Mouse (Mus musculus) layer of hippocampus, adult 2 months (tissue): ENCODE measurements around the gene Slc16a12. TPM values are rescaled to one million over a fixed set of nuclear protein-coding genes. Genes with fewer than 3 reads are reported as not detected.
A peak's percentile ranks its signal among the peaks of the same experiment; 100 is the strongest.

ENCODE experiments used
- DNase-seq, 2 experiments: peaks; one replicate each; pipeline ENCODE4 v3.0.0; 2022; ENCODE audit warnings: low spot score in 2 of 2
- H3K27ac ChIP-seq: fragments of 200-600 bp; 2 replicates; pipeline ENCODE4 v1.8.1; 2022
- H3K4me3 ChIP-seq: fragments of 200-600 bp; 2 replicates; pipeline ENCODE4 v1.8.1; 2022; ENCODE audit warnings: mild to moderate bottlenecking
- CTCF ChIP-seq: fragments of 200-600 bp; conservative IDR thresholded peaks from 2 replicates; pipeline ENCODE4 v1.8.1; 2022; ENCODE audit warnings: antibody characterized with exemption, mild to moderate bottlenecking, moderate library complexity
- microRNA-seq, 2 experiments: library from miRNA; unstranded; fragments of <30 nt; microRNA quantifications; one replicate each; pipeline ENCODE4 v1.2.0; 2021
- total RNA-seq, 2 experiments: library from RNA; stranded (reverse); gene quantifications; 2 replicates each; pipeline ENCODE4 v1.2.3; 2021

Gene Slc16a12
- total RNA-seq, 2 experiments from 2014 or later = 1.3 to 3.8 TPM

DNA sequence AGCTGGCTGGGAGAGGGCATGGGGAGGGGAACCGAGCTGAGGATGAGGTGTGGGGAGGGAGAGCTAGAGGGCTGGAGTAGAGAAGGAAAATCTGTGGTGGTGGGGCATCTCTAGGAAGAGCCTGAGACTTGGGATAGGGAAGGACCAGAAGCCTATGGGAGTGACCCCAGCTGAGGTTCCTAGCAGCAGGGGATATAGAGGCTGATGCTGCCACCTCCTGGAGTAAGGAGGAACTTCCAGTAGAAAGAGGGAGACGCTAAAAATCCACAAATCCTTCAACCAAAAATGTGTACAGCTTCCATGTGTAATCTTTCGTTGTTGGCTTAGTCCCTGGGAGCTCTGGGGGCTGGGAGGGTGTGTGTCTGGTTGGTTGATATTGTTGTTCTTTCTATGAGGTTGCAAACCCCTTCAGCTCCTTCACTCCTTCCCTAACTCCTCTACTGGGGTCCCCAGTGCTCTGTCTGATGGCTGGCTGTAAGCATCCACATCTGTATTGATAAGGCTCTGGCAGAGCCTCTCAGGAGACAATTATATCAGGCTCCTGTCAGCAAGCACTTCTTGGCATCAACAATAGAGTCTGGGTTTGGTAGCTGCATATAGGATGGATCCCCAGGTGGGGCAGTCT lies 110.0 kb downstream of the Slc16a12 start:
- peak; percentile 95 for TF ChIP-seq CTCF
- peak; percentile 46 to 70 for DNase-seq
- H3K27ac ChIP-seq = no peak overlapping the region
- H3K4me3 ChIP-seq = no peak overlapping the region

DNA sequence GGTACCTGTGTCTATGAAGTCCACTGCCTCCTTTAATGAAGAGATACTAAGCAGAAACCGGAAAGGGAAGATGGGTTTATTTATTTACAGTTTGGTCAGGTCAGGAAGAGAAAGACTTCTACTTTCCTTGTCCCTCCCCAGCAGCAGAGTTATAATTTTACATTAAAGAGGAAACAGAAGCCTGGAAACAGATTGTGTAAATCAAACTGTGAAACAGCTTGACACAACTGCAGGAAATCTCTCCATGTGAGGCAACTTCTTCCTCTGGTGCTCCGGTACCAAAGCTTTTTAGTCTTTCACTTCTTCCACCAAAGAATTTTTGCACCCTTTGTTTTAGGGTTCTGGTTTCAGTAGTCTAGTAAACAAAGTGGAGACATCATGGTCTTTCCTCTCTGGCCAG lies 113.6 kb downstream of the Slc16a12 start:
- TF ChIP-seq CTCF = no peak
- H3K27ac ChIP-seq = no peak overlapping the region
- no peak for DNase-seq

DNA sequence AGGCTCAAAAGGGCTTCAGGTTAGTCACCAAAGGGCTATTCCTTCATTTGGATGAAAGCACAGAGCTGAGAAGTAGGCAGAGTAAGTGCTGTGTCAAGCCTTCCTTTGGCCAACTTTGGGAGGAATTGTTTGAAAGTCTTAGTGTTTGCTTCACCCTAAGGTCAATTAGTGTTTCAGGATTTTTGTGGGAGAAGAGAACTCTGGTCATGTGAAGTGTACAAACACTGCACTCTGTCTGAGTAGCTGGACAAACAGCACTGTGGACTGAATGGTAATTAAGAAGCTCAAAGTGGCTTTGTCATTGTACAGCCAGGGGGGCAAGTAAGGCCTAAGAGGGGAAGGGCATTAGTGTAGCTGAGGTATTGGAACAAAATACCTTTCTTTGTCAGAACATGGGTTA lies 115.6 kb downstream of the Slc16a12 start:
- Histone ChIP-seq H3K4me3 (no peak overlapping the region), H3K27ac (no peak overlapping the region)
- no peak for TF ChIP-seq CTCF
- no peak for DNase-seq

More for the DNA sequence above, 113.6 kb downstream of the Slc16a12 start:
- H3K4me3 ChIP-seq = no peak overlapping the region

DNA sequence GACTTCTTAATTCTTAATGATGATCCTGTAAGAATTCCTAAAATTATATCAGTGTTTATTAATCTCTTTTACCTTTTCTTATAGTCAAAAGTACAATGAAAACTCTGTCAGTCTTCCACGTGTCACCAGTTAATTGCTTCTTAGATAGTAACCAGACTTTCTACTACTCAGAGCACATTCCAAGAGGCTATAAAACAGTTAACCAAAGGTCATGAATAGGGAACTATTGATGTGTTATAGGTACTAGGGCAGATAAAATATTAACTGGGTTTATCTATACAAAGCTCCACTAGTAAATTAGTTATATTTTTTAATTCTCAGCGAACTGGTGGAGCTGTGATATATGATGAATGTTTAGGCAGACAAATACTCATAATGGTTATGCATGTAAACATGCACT lies 119.6 kb downstream of the Slc16a12 start:
- Histone ChIP-seq H3K27ac (no peak overlapping the region), H3K4me3 (no peak overlapping the region)
- DNase-seq = no peak
- no peak for TF ChIP-seq CTCF

DNA sequence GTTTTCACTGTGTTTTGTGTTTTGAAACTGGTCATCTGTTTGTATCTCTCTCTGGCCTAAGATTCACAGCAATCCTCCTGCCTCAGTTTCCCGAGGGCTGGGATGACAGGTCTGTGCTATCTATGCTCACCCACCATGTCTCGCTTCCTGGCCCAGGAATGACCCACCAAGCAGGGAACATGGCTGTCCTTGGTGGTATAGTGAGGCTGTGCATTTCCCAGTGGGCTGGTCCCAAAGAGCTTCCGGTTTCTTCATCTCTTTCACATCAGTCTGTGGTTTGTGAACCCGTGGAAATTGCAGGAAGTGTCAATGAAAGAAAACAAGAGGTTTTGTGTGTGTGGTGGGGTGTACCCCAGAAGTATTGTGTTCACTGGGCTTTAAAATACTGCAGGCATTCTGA lies 122.4 kb downstream of the Slc16a12 start:
- TF ChIP-seq CTCF = no peak
- no peak overlapping the region for H3K27ac ChIP-seq
- DNase-seq = no peak
- H3K4me3 ChIP-seq = no peak overlapping the region

DNA sequence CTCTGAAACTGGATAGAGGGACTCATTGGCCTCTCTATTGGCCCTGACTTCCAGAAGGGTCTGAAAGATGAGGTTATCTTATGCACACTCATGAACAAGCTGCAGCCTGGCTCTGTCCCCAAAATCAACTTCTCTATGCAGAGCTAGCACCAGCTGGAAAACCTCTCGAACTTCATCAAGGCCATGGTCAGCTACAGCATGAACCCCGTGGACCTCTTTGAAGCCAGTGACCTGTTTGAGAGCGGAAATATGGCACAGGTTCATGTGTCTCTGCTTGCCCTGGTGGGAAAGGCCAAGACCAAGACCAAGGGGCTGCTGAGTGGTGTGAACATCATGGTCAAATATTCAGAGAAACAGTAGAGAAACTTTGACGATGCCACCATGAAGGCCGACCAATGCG lies 123.3 kb downstream of the Slc16a12 start:
- no peak for TF ChIP-seq CTCF
- no peak for DNase-seq
- no peak overlapping the region for H3K27ac ChIP-seq
- no peak overlapping the region for H3K4me3 ChIP-seq

DNA sequence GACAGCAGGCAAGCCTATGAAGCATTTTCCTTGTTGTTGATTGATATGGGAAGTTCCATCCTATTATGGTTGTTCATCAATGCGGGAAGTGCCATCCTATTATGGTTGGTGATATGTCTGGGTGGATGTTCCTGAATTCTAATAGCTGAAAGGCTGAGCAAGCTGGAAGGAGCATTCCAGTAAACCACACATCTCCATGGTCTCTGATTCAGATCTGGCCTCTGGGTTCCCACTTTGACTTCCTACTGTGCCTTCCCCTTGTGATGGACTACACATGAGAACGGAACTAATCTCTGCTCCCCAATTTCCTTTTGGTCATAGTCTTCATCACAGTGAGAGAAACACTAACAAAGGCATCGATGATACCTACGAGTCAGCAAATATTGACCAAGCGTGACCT lies 126.2 kb downstream of the Slc16a12 start:
- no peak overlapping the region for H3K4me3 ChIP-seq
- TF ChIP-seq CTCF = no peak
- no peak overlapping the region for H3K27ac ChIP-seq
- DNase-seq = no peak

Small RNAs within 50 kb of the gene (microRNA-seq; reads per million reads assigned to microRNA genes)
- gene Gm27476 = 0 reads per million in 2 experiments

Other genes with a start within 250 kb of the Slc16a12 start
- gene Lipa, start 219.8 kb downstream of the Slc16a12 start, total RNA-seq = 10 to 100 TPM; 16.6 to 20.0 TPM
- 1 to 10 TPM; 4.4 to 5.6 TPM for gene Ifit2, start 196.6 kb downstream of the Slc16a12 start, total RNA-seq
- gene Ifit3, start 163.8 kb downstream of the Slc16a12 start, total RNA-seq = 1 to 10 TPM; 1.9 to 4.0 TPM
- 1 to 10 TPM; 1.3 to 1.9 TPM for gene Ifit1bl1, start 145.3 kb downstream of the Slc16a12 start, total RNA-seq
- 1 to 10 TPM; 1.0 to 1.7 TPM for gene Ifit3b, start 139.3 kb downstream of the Slc16a12 start, total RNA-seq
- gene Ifit1bl2, start 106.5 kb downstream of the Slc16a12 start, total RNA-seq = under 1 TPM; 0.27 to 0.38 TPM
- gene Ifit1, start 106.4 kb downstream of the Slc16a12 start, total RNA-seq = 1 to 10 TPM in 1 of 2 experiments, under 1 TPM in 1; 0.59 to 1.2 TPM
- 10 to 100 TPM; 19.6 to 21.7 TPM for gene Pank1, start 132.2 kb upstream of the Slc16a12 start, total RNA-seq
- 1 to 10 TPM in 1 of 2 experiments, under 1 TPM in 1; 1.00 to 1.5 TPM for gene Kif20b, start 175.1 kb upstream of the Slc16a12 start, total RNA-seq